Mouse (Mus musculus) lung, adult 2 months (tissue): ENCODE data around the gene Ptprg. TPM values are rescaled to one million over a fixed set of nuclear protein-coding genes. Genes with fewer than 3 reads are reported as not detected.

Experiments
- DNase-seq: peaks from one replicate; pipeline ENCODE4 v3.0.0; 2022
- H3K4me1 ChIP-seq: fragments of 200-500 bp; 2 replicates; pipeline ENCODE4 v1.6.1; 2011; ENCODE audit warnings: low read length; ENCODE audit not compliant: control insufficient read depth, insufficient read depth
- H3K4me3 ChIP-seq: fragments of 200-500 bp; replicated peaks from 2 replicates; pipeline ENCODE3; 2011; ENCODE audit warnings: low read depth, mild to moderate bottlenecking, control low read depth, low read length; ENCODE audit errors: extremely low read depth
- CTCF ChIP-seq: fragments of 200-500 bp; IDR thresholded peaks from 2 replicates; pipeline ENCODE4 v1.5.1; 2011; ENCODE audit warnings: mild to moderate bottlenecking, low read length, control low read depth; ENCODE audit not compliant: insufficient read depth
- POLR2A ChIP-seq: fragments of 200-500 bp; IDR thresholded peaks from 2 replicates; pipeline ENCODE4 v1.6.1; 2011; ENCODE audit warnings: low read depth, mild to moderate bottlenecking, control low read depth, low read length, borderline replicate concordance; ENCODE audit errors: extremely low read depth
- WGBS: fragments of 180-500 bp; shearing (Covaris S2); methylation state at CpG from one replicate; pipeline ENCODE4 v1.1.7; 2018; 5-methylcytosine and 5-hydroxymethylcytosine counted together
- polyA plus RNA-seq: library from polyadenylated mRNA; depleted of rRNA; stranded (reverse); fragments of >200 nt; gene quantifications from 2 replicates; pipeline ENCODE4 v1.2.3, GENCODE M21; 2012

The Ptprg gene
- polyA plus RNA-seq, 1 experiment: 79.9 TPM

- no peak for DNase-seq
- WGBS: 23% methylated on average over 7 of the region's 7 CpGs
- TF ChIP-seq POLR2A (no peak), CTCF (no peak)
Measured at GRCm38 (mm10) chr14:12198735-12199134, 645.4 kb downstream of the Ptprg start.

GRCm38 (mm10) chr14:12199956-12200950 lies 646.9 kb downstream of the Ptprg start:
- TF ChIP-seq CTCF: no peak
- TF ChIP-seq POLR2A: no peak
- no peak for DNase-seq

More at GRCm38 (mm10) chr14:12198735-12199134, 645.4 kb downstream of the Ptprg start:
- no peaks in the 10 kb centered on the region; the same call in 1 of the 2 replicates for H3K4me1 ChIP-seq
- H3K4me3 ChIP-seq: no peak overlapping the region

GRCm38 (mm10) chr14:12202214-12202613 lies 648.9 kb downstream of the Ptprg start:
- 85% methylated on average over 10 of the region's 10 CpGs for WGBS
- TF ChIP-seq CTCF (no peak), POLR2A (no peak)
- Histone ChIP-seq H3K4me1 (no peaks in the 10 kb centered on the region; the same call in 1 of the 2 replicates), H3K4me3 (no peak overlapping the region)
- no peak for DNase-seq

More at GRCm38 (mm10) chr14:12199956-12200950, 646.9 kb downstream of the Ptprg start:
- WGBS: 80% methylated on average over 13 of the region's 13 CpGs
- Histone ChIP-seq H3K4me1 (no peaks in the 10 kb centered on the region; the same call in 1 of the 2 replicates), H3K4me3 (no peak overlapping the region)

GRCm38 (mm10) chr14:12203081-12203480 lies 649.7 kb downstream of the Ptprg start:
- TF ChIP-seq CTCF (no peak), POLR2A (no peak)
- Histone ChIP-seq H3K4me1 (no peaks in the 10 kb centered on the region; the same call in 1 of the 2 replicates), H3K4me3 (no peak overlapping the region)
- no peak for DNase-seq
- 95% methylated on average over 7 of the region's 7 CpGs for WGBS

GRCm38 (mm10) chr14:12206138-12206537 lies 652.8 kb downstream of the Ptprg start:
- no peak for DNase-seq
- no peak overlapping the region for H3K4me3 ChIP-seq
- TF ChIP-seq POLR2A (no peak), CTCF (no peak)
- H3K4me1 ChIP-seq: no peaks in the 10 kb centered on the region
- whole genome bisulfite sequencing: 29% methylated on average over 2 of the region's 2 CpGs

GRCm38 (mm10) chr14:12208554-12208953 lies 655.2 kb downstream of the Ptprg start:
- Histone ChIP-seq H3K4me3 (no peak overlapping the region), H3K4me1 (no peaks in the 10 kb centered on the region)
- 94% methylated on average over 2 of the region's 2 CpGs for whole genome bisulfite sequencing
- TF ChIP-seq CTCF: peak; percentile 49
- TF ChIP-seq POLR2A: no peak
- DNase-seq: peak; percentile 15

- 86% methylated on average over 16 of the region's 16 CpGs for WGBS
- no peak overlapping the region for H3K4me3 ChIP-seq
- no peak for DNase-seq
- no peaks in the 10 kb centered on the region for H3K4me1 ChIP-seq
- no peak for TF ChIP-seq CTCF
- TF ChIP-seq POLR2A: no peak
Measured at GRCm38 (mm10) chr14:12218544-12219150, 665.3 kb downstream of the Ptprg start.

GRCm38 (mm10) chr14:12219877-12220276 lies 666.5 kb downstream of the Ptprg start:
- 81% methylated on average over 6 of the region's 6 CpGs for WGBS
- TF ChIP-seq POLR2A (no peak), CTCF (no peak)

GRCm38 (mm10) chr14:12220540-12220939 lies 667.2 kb downstream of the Ptprg start:
- TF ChIP-seq CTCF (no peak), POLR2A (no peak)
- no peak overlapping the region for H3K4me3 ChIP-seq
- no peaks in the 10 kb centered on the region for H3K4me1 ChIP-seq
- WGBS: 91% methylated on average over 8 of the region's 8 CpGs
- DNase-seq: no peak

More at GRCm38 (mm10) chr14:12219877-12220276, 666.5 kb downstream of the Ptprg start:
- no peak for DNase-seq
- Histone ChIP-seq H3K4me1 (no peaks in the 10 kb centered on the region), H3K4me3 (no peak overlapping the region)

GRCm38 (mm10) chr14:12221571-12221970 lies 668.2 kb downstream of the Ptprg start:
- 86% methylated on average over 5 of the region's 5 CpGs for WGBS
- no peak for DNase-seq
- TF ChIP-seq POLR2A: no peak
- no peak for TF ChIP-seq CTCF
- H3K4me3 ChIP-seq: no peak overlapping the region
- no peaks in the 10 kb centered on the region for H3K4me1 ChIP-seq
